Mouse (Mus musculus): Measurements from ENCODE around the gene Mindy4. TPM values are rescaled to one million over a fixed set of nuclear protein-coding genes. Genes with fewer than 3 reads are reported as not detected.

The Mindy4 gene
- total and polyA plus RNA-seq, 3 experiments: not detected

- Histone ChIP-seq H3K9me3 (replicated peaks; ENCODE audit: low read length) (peaks cover 3% of the 10 kb centered on the region), H3K4me3 (replicated peaks in 1 of 3; ENCODE audit: low read depth in 2 of 3, low read length in 2 of 3, poor library complexity in 1 of 3) (no peak overlapping the region), H3K27ac (ENCODE audit: insufficient read depth, low read depth) (no peak overlapping the region), H3K36me3 (replicated peaks in 1 of 2; ENCODE audit: control insufficient read depth in 1 of 2, insufficient read depth in 1 of 2, low read length in 1 of 2) (no peaks in the 10 kb centered on the region), H3K79me2 (replicated peaks; ENCODE audit: control insufficient read depth, extremely low read depth, insufficient read depth, poor library complexity, severe bottlenecking) (no peaks in the 10 kb centered on the region), H3K27me3 (replicated peaks) (peaks cover 72% of the 10 kb centered on the region), H3K4me2 (ENCODE audit: insufficient read depth, low read depth, poor library complexity, severe bottlenecking) (no peak overlapping the region), H3K4me1 (ENCODE audit: control insufficient read depth in 1 of 2, insufficient read depth in 2 of 2) (no peaks in the 10 kb centered on the region), H3K9ac (ENCODE audit: insufficient read depth, low read depth) (no peak overlapping the region)
- in situ Hi-C loops (cut with MboI; ENCODE audit: low pct_ligation_motif_present, low pct_unique_long_range_greater_than_20kb, low sequenced_read_pairs) (loop anchor here (25.0 kb wide), 1 partner anchor 263 kb away; no protein-coding TSS in a partner anchor), dilution Hi-C loops (cut with MboI; ENCODE audit: extremely low pct_ligation_motif_present, extremely low pct_unique_long_range_greater_than_20kb, low sequenced_read_pairs) (no loop called here)
- TF ChIP-seq IRF4 (IDR thresholded peaks at IDR 0.05; ENCODE audit: low read depth, low read length) (no peak), MAZ (IDR thresholded peaks at IDR 0.05; ENCODE audit: low read depth, low read length) (no peak), POLR2AphosphoS2 (IDR thresholded peaks at IDR 0.05; ENCODE audit: low read depth, low read length) (no peak), MEF2A (IDR thresholded peaks at IDR 0.05; ENCODE audit: borderline replicate concordance, low read depth, low read length) (no peak), JUND (conservative IDR thresholded peaks at IDR 0.05; ENCODE audit: low read depth, low read length) (no peak), ZC3H11A (IDR thresholded peaks at IDR 0.05; ENCODE audit: low read depth, low read length) (no peak), TBP (conservative IDR thresholded peaks at IDR 0.05; ENCODE audit: low read depth, low read length) (no peak), SMC3 (IDR thresholded peaks at IDR 0.05; ENCODE audit: low read depth, low read length) (no peak), GABPA (IDR thresholded peaks at IDR 0.05; ENCODE audit: insufficient replicate concordance, low read depth, low read length) (no peak), HCFC1 (IDR thresholded peaks at IDR 0.05; ENCODE audit: low read depth, low read length) (no peak), CTCF (conservative IDR thresholded peaks at IDR 0.05 in 1 of 2, IDR thresholded peaks at IDR 0.05 in 1 of 2; ENCODE audit: low read depth in 2 of 2, low read length in 2 of 2) (no peak; a peak in 1 of 4 replicates), PAX5 (IDR thresholded peaks at IDR 0.05; ENCODE audit: low read length) (no peak), ZMIZ1 (IDR thresholded peaks at IDR 0.05; ENCODE audit: low read depth, low read length) (no peak), MYC (IDR thresholded peaks at IDR 0.05; ENCODE audit: low read depth, low read length) (no peak), KAT2A (IDR thresholded peaks at IDR 0.05; ENCODE audit: insufficient replicate concordance, low read length) (no peak), ZKSCAN1 (IDR thresholded peaks at IDR 0.05; ENCODE audit: borderline replicate concordance, low read depth, low read length) (no peak), TCF12 (IDR thresholded peaks at IDR 0.05; ENCODE audit: low read depth, low read length) (no peak), E2F4 (IDR thresholded peaks at IDR 0.05; ENCODE audit: insufficient replicate concordance, low read depth, low read length) (no peak), MAX (IDR thresholded peaks at IDR 0.05; ENCODE audit: low read length) (no peak), MAFK (IDR thresholded peaks at IDR 0.05; ENCODE audit: insufficient replicate concordance, low read length) (no peak)
- peak; percentile 2 for DNase-seq (ENCODE audit: extremely low read depth)
Measured at GRCm38 (mm10) chr6:55249263-55249662, 46.1 kb downstream of the Mindy4 start.

GRCm38 (mm10) chr6:55250809-55251208, 47.6 kb downstream of the Mindy4 start:
- H3K9me3 ChIP-seq (replicated peaks; ENCODE audit: low read length): peaks cover 3% of the 10 kb centered on the region
- dilution Hi-C loops (cut with MboI; ENCODE audit: extremely low pct_ligation_motif_present, extremely low pct_unique_long_range_greater_than_20kb, low sequenced_read_pairs): no loop called here
- H3K27me3 ChIP-seq (replicated peaks): peaks cover 72% of the 10 kb centered on the region
- no peaks in the 10 kb centered on the region for H3K79me2 ChIP-seq (replicated peaks; ENCODE audit: control insufficient read depth, extremely low read depth, insufficient read depth, poor library complexity, severe bottlenecking)
- in situ Hi-C loops (cut with MboI; ENCODE audit: low pct_ligation_motif_present, low pct_unique_long_range_greater_than_20kb, low sequenced_read_pairs): no loop called here
- H3K27ac ChIP-seq (ENCODE audit: insufficient read depth, low read depth): no peak overlapping the region
- TF ChIP-seq CHD2 (IDR thresholded peaks at IDR 0.05; ENCODE audit: low read length) (no peak), TCF12 (IDR thresholded peaks at IDR 0.05; ENCODE audit: low read depth, low read length) (no peak), IRF4 (IDR thresholded peaks at IDR 0.05; ENCODE audit: low read depth, low read length) (no peak), USF2 (conservative IDR thresholded peaks at IDR 0.05; ENCODE audit: low read depth, low read length) (no peak), EP300 (IDR thresholded peaks at IDR 0.05; ENCODE audit: low read length) (no peak), JUND (conservative IDR thresholded peaks at IDR 0.05; ENCODE audit: low read depth, low read length) (no peak), GABPA (IDR thresholded peaks at IDR 0.05; ENCODE audit: insufficient replicate concordance, low read depth, low read length) (no peak), POLR2A (IDR thresholded peaks at IDR 0.05; ENCODE audit: low read depth, low read length) (no peak), ETS1 (conservative IDR thresholded peaks at IDR 0.05; ENCODE audit: low read depth, low read length) (no peak)
- H3K4me1 ChIP-seq (ENCODE audit: control insufficient read depth in 1 of 2, insufficient read depth in 2 of 2): no peaks in the 10 kb centered on the region
- H3K4me3 ChIP-seq (replicated peaks in 1 of 3; ENCODE audit: low read depth in 2 of 3, low read length in 2 of 3, poor library complexity in 1 of 3): no peak overlapping the region
- no peaks in the 10 kb centered on the region for H3K36me3 ChIP-seq (replicated peaks in 1 of 2; ENCODE audit: control insufficient read depth in 1 of 2, insufficient read depth in 1 of 2, low read length in 1 of 2)
- H3K4me2 ChIP-seq (ENCODE audit: insufficient read depth, low read depth, poor library complexity, severe bottlenecking): no peak overlapping the region
- no peak for DNase-seq (ENCODE audit: extremely low read depth)
- no peak overlapping the region for H3K9ac ChIP-seq (ENCODE audit: insufficient read depth, low read depth)
